Mouse (Mus musculus) T-cell, adult 2 months (primary cell): Measurements from ENCODE around the gene Mtus2.
"Not testable (repeated sequence)": the region's sequence is repeated elsewhere in the genome, so short reads cannot be mapped to it uniquely, and the experiment has no call there.

Experiments
- DNase-seq: peaks from one replicate; pipeline ENCODE4 v3.0.0; 2022; ENCODE audit warnings: low spot score

The Mtus2 gene

DNA sequence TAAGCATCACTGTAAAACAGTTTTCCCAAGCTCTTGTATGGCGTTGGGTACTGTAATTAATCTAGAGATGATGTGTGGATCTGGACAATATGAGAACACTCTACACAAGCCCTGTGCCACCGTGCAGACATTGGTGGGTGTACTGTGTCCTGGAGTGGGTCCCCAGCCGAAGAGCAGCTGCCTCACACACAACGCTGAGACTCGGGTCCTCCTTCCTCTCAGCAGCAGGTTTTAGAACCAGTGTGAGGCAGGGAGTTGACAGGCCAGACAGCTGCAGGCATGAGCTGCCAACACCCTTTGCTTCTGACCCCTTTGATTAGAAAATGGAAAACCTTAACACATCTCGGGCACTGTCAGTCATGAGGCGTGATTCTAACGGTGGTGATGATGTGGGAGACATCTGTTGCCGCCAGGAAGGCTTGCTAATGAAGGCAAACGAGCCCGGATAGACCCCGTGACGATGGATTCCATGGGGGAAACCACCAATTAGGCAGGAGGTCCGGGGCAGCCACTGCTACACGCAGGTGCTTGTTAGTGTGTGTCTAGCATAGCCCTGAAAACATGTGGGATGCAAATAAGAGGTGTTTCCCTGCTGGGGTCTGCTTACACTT is 158.2 kb downstream of the Mtus2 start:
- DNase-seq = no peak

DNA sequence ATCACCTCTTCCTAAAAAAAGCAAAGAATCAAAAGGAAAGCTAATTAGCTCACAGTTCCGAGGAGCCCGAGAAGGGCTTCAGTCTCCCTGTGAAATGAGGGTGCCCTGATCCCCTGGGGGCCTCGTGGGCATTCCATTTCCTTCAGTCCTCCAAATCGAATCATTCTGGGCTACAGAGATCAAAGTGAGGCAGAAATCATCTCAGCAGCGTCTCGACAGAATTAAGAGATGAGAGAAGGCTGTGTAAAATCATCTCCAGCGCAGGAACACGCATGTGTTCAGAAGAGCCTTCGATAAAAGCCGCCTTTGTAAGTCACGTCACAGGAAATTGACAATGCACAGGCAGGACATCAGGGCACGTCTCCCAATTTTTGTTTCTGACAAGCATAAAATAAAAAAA is 167.2 kb downstream of the Mtus2 start:
- DNase-seq = no peak

DNA sequence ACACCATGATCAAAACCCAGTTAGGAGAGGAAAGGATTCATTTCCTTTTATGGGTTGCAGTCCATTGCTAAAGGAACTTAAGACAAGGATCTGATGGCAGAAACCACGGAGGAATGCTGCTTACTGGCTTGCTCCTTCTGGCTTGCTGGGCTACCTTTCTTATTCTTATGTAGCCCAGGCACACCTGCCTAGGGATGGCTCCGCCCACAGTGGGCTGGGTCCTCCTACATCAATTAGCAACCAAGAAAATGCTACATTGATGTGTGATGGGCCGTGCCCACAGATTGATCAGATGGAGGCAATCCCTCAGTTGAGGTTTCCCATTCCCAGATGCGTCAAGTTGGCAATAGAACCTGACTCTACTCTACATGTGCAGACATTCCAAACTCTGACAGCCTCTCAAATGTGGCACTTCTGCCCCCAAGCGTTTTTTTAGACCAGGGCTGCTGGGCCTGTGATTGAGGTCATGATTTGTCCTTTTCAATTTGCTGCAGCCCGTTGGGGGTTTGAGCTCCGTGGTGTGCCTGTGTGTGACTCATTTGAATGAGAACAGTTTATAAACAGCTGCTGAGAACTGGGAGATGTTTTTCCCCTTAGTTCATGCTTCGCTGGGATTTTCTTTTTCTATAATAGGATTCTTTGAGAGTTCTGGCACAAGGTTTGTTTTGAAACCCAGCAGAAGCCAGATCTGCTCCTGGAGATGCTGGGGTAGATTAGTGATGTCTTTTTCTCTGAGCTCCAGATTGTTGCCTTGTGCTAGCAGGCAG is 173.8 kb downstream of the Mtus2 start:
- no peak for DNase-seq

DNA sequence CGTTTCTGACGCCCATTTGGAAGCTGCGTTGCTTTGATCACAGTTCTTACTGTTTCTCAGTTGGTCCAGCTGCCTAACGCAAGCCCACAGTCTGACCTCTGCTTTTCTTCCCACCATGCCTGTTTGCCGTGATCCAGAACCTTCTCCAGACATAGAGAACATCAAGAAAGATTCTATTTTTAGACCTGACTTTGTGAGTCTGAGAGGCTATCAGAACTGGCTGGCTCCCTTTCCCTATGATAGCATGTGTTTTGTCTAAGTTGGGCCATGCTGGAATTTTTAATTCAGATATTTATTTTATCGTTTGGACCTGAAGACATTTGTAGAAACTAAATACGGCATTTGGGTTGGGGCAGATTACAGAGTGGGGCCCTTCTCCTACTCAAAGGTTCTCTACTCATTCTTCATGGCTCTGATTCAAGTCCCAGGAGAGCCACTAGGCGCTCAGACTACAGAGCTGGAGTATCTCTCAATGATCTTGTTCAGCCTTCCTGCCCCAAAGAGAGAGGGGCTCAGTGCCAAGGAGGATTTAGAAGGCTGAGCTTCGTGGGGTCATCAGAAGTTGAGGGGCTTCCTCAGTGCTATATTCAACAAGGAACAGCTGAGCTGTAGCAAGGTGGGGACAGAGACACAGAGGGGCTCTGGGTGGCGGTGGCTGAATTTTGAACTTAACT is 174.5 kb downstream of the Mtus2 start:
- no peak for DNase-seq

DNA sequence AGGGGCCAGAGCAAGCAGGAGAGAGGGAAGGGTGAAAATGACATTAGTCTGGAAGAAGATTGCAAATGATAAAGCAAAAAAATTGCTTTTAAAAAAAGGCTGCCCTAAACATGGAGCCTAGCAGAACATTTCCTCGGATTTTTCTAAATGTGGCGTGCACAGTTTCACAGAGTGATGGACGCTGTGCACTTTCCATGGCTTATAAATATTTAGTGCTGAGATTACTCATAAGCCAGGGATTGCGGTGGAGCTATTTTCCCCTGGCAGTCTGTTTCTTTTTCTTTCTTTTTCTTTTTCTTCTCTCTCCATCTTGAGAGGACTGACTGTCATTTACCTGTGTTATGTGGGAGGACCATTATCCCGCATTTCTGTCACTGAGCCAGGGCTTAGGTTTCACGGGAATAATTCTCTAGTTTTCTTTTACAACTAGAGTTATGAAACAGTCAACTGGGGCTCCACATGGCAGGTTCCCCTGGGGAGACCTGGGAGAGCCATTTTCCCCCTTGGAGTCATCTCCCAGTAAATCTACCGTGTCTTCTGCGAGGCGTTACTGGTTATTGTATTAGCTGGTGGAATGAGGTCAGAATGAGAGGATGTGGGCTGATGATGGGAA is 176.4 kb downstream of the Mtus2 start:
- DNase-seq = no peak

DNA sequence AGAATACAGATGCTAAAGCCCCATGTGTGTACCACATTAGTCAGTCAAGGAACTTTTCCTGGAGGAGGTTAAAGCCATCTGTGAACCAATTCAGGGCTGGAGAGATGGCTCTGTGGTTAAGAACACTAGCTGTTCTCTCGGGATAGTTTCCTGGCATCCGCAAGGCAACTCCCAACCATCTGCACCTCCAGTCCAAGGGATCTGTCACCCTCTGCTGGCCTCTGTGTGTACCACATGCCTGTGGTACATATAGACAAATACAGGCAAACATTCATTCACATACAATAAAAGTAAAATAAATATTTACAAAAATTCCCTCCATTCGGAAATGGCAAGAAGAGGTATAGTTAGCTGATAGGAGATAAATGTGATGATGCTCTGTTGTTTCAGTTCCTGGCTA is 184.5 kb downstream of the Mtus2 start:
- DNase-seq = no peak

DNA sequence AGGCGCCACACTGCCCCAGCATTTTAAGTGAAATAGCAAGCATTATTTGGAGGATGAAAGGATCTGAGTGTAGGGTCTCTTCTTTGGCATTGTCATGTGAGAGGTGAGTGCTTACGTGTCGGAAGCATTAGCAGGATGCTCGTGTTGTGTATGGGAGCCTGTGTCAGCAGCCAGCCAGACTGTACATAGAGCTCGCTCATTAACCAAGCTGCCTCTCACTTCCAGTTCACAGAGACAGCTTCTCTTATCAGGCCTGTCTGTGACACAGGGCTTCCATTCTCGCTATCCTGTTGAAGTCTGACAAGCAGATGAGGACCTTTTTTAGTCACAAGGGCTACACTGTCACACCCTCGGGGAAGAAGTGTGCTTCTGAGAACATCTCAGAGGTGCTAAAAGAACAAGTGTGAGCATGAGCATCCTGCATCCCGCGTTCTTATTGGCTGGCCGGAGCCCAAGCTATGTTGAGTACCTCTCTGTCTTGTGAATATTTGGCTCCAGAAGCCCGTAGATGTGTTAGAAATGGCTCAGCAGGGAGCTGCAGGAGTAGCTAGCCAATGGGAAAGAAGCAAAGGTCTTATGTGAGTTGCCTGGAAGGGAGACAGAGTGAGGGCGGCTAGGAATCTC is 189.2 kb downstream of the Mtus2 start:
- DNase-seq = no peak

DNA sequence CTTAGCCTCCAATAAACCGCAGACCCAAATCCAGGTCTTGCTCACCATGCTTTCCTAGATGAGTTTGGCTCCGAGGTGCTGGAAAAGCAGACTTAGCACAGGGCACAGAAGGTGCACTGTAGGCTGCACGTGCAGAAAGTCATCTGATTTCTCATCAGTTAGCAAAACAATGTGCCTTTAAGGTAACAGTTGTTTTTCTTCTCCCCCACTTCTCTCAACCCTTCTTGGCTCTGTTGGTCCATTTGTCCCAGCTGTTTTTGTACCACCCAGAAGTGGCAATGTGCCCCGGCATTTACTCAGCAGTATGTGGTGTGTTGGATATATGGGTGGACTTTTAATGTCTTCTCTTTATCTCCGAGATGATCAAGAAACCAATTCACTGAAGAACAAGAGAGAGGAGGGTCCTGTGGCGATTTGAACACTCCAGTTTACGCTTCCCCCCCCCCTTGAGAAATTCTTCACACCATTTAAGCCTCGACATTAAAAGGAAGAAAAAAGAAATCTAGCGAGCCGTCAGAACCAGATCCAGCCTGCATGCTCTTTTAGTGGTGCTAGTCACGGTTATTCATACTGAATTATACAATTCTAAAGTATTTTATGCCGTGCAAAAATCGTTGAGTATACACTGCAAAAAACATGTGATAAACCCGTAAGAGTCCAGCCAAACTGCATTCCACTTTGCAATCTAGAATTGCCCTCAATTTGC is 194.9 kb downstream of the Mtus2 start:
- DNase-seq = no peak

DNA sequence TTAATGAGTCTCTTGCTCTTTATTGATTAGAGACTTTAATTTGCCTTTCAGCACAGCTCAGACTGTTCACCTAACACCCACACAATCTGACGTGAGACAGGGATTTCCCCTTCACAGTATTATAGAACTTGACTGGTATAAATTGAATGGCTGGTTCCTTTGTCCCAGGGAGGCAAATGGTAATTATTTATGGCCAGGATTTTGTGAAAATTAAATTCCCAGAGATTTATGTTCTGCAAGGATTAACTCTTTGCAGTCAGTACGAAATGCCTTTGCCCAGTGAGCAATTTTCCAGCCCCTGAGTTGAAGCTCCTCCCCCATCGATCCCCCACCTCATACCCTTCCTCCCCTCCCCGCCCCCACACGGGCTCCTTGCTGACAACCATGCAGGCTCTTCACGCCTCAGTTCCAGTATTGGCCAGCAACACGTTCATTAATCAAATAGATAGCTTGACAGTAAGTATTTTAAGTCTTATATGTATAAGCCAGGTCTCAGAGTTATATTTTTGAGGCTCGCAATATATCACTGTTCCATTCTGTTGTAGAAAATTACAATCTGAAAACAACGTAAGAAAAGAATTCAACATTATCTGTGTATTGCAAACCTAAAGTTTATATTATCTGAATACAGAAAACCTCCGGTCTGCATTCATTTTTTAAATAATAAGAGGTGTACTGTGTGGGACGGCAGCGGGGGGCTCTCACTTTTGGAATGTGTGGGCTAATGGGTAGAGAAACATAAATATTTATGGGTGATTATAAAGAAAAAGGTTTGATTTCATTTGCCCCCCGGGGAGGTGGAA is 195.7 kb downstream of the Mtus2 start:
- no peak for DNase-seq

DNA sequence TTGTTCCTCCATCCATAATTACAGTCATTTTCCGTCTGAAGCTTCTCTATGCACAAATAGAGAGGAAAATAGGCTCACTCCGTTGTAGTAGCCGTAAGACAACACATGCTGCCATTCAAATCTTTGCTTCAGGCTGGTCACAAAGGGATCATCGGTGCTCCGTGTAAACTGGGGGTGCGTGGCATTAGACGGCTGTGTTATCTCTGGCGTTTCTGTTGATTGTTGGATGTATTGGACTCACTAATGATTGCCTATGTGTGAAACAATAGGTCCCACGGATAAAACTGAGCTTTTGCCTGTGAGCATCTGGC is 196.2 kb downstream of the Mtus2 start:
- no peak for DNase-seq

DNA sequence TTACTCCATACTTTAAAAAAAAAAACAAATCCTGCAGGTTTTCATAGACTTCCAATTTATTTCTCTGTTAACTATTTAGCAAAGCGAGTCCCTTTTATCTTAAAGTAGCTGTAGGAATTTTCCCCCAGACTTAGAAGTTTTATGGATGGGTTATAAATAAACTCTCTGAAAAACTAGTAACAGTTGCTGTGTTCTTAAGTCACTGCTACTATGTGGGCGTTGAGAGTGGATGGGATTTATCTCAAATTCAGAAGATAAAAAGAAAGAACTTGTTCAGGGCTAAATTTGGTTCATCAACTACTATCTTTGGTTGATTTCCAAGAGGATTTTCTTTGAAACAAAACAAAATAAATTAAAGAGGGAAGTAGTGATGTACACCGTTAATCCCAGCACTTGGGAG is 197.6 kb downstream of the Mtus2 start:
- no peak for DNase-seq

DNA sequence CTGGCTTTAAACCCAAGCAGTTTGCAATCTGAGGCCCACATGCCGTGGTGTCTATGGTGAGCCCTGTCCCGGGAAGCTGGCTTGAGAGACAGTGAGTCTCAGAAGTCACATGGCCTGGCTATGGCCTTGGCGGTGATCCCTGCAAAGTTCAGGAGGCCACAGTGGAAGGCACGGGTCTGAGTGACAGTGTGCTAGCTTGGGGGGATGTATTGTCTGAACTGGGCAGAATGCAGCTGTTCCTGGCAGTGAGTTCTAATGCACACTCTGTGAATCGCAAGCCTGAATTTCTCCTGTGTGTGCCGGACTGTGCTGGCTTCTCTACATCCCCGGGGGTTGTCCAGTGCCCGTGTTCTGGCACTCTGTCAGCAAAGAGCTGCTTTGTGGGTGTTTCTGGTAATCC is 202.2 kb downstream of the Mtus2 start:
- DNase-seq = no peak

DNA sequence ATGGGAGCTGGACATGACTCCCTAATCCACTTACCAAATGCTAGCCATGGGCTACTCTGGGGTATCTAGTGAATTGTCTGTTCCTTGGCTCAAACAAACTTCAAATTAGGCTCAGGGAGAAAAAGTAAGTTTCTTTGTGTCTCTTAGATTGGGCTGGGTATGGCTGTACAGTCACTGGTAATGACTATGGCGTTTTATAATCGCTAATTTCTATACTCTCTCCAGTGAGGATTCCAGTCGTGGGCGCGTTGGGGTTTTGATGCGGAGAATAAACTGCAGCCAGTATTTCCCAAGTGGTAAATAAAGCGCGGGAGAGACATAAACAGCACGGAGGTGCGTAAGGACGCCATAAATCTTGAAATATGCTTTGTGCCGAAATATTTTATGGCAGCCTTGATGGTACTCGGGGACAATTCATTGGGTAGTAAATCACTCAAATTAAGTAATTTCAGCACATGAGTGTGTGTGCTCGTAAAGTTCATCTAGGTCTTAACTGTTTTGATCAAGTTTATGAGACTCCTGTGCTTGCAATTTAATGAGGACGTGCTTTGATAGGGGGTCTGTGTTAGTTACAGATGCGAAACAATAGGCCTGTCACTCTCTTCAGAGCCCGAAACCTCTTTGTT is 203.5 kb downstream of the Mtus2 start:
- DNase-seq = no peak

DNA sequence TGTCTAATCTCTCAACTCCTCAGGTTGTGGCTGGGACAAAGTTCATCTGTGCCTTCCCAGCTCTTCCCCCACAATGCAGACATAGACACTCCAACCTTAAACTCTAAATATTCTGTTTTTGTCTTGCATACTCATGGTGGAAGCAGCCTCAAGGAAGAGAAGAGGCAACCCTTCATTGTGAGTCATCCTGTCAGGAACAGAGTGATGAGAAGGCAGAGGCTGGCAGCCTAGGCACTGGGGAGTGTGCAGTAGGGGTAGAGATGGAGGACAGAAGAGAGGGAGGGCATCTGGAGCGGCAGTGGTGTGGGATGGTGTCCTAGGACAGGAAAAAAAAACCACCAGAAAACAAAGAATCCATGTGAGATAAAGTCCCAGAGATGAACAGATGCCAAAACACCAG is 208.0 kb downstream of the Mtus2 start:
- no peak for DNase-seq

DNA sequence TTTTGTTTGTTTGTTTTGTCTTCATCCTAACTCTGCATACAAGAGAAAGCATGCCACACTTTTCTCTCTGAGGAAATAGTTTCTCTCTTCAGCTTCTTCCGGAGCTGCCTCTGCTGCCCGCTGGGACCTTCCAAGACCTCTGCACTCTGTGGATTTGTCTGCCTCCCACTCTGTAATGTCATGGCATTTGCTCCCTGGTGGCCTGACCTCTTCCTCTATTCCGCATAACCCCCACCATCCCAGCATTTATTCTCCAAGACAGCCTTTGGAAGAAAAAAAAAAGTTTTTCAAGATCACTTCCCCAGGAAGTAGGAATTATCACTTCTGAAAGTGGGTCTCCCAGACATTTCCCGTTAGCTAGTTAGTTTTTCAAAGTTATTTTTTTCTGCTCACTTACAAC is 218.0 kb downstream of the Mtus2 start:
- DNase-seq = no peak

DNA sequence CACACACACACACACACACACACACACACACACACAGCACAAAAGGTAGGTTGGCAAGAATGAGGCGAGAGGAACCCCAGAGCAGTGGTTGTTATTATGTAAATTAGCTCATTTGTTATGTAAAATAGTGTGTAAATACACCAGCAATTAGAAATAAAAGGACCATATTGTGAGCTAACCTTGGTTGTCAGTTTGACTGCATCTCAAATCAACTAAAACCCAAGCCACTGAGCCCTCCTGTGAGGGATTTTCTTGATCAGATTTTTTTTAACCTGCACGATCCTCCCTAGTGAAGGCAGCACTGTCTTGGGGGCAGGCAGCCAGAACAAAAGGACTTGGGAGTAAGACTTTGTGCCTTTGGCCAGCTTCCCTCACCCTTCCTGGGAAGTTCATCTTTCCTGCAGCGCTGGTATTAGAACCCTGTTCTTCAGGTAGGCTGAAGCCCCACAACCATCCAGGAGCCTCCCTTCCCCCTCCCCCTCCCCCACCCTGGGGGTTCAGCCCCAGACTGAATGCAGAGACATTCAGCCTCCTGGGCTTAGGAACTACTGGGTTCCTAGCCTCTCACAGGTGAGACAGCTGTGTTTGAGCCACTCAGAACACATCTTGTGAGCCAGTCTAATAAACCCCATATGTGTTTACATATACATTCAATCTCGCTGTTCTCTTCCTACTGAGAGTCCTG is 218.8 kb downstream of the Mtus2 start:
- no peak for DNase-seq

DNA sequence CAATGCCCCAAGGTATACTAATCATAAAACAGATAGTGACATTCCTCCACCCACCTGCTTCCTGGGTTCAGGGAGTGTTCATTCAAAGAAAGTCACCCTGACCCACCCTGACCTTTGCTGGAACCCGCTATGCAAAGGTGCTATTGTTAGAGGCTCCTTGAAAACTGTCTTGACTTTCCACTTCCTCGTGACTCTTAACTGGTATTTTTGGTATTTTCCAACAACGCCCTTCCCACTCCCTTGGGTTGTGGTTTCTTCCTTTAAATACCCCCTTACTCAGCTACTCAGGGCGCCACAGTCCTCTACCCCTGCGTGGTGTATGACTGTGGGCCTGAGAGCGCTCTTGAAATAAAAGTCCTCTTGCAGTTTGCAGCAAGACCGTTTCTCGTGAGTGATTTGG is 219.4 kb downstream of the Mtus2 start:
- not testable (repeated sequence) for DNase-seq

DNA sequence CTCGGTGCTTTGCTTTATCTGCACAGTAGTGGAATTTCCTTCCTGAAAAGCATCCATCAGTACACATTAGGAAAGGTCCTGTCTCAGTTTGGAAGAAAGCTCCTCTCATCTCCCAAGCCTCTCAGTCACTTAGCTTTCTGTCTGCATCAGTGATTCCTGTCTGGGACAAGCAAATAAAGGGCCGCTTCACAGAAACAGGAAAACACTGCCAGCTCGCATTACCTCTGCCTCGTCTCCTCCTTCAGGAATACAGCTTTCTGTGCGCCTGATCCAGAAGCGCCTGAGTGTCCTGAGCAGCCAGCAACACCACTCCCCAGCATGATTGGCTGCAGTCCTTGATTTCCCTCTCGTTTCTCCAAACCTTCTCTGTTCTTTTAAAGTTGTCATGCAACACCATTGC is 222.1 kb downstream of the Mtus2 start:
- DNase-seq = no peak

DNA sequence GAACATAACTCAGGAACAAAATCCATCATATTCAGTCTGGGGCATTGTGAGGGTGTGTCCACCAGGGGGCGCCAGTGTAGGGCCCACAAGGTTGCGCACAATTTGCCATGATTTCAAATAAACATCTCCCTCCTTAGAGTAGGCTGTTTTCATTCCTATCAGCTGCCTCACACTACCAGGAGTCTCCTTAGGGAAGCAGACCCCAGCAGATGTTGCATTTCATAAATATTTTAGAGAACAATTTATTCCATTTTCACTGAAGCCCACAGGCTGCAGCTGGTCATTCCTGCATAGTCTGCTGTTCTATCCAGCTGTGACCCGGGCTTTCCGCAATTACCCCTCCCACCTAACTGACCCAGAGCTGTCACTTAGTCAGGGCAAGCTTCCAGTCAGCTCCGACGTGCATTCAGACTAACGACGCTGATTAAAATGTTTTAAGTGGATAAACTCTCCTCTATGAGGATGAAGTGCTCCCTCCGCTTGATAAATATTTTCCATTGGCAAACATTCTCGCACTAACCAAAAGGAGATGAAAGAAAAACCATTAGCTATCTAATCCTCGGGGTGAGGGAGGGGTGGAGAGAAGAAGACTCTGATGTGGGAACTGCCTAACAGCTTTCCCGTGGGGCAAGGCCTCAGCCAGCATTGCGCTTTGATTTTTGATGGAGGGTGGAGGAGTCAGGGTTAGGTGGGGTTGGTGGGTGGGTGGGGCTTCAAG is 223.6 kb downstream of the Mtus2 start:
- no peak for DNase-seq

DNA sequence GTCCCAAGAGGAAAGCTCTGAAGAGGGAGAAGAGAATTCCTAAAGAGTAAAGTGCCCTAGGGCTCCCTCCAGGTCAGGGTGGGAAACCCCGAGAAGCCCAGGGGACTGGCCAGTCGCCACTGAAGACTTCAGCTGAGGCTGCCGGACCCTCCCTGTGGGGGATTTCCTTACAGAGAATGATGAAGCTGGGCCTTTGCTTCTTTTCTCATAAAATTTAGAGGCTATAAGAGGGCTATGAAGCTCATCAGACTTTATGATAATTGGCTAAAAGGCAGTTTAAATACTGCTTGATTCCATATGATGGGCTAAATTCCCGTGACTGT is 224.1 kb downstream of the Mtus2 start:
- DNase-seq = no peak
